Mouse (Mus musculus) testis, adult 2 months (tissue): ENCODE measurements around the gene Acin1.

ENCODE experiments used
- CTCF ChIP-seq: fragments of 200-500 bp; IDR thresholded peaks from 2 replicates; pipeline ENCODE4 v1.5.1; 2012; ENCODE audit warnings: low read depth, mild to moderate bottlenecking, inconsistent platforms, low read length, moderate library complexity; ENCODE audit not compliant: control insufficient read depth, insufficient read depth, insufficient replicate concordance
- POLR2A ChIP-seq: fragments of 200-500 bp; IDR thresholded peaks from 2 replicates; pipeline ENCODE4 v1.6.1; 2012; ENCODE audit warnings: low read depth, mild to moderate bottlenecking, inconsistent platforms, low read length, moderate library complexity; ENCODE audit not compliant: control insufficient read depth

GRCm38 (mm10) chr14:54621133-54621532 lies 65.6 kb downstream of the Acin1 start, which contains the start of gene Psmb11:
- TF ChIP-seq CTCF (no peak), POLR2A (no peak)
